Mouse (Mus musculus): Measurements from ENCODE around the gene Cacna2d1.

Cacna2d1 gene

DNA sequence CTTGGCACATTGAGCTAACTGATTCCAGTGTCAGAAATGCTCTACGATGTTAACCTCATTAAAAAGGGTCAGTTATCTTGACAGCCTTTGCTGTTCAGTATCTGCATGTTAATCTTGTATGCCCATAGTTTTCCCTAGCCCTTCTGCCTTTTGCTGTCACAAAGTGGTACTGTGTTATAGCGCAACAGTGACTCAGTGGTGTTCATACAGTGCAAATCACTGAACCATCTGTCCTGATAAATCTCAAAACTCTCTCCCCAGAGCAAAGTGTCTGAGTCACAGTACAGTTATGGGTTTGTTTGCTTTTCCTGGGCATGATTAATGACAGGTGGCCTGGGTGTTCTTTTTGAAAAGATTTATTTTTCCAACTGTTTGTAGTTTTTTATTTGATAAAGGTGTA lies 122.3 kb downstream of the Cacna2d1 start:
- no peak for DNase-seq (ENCODE audit: low spot score in 2 of 2)

DNA sequence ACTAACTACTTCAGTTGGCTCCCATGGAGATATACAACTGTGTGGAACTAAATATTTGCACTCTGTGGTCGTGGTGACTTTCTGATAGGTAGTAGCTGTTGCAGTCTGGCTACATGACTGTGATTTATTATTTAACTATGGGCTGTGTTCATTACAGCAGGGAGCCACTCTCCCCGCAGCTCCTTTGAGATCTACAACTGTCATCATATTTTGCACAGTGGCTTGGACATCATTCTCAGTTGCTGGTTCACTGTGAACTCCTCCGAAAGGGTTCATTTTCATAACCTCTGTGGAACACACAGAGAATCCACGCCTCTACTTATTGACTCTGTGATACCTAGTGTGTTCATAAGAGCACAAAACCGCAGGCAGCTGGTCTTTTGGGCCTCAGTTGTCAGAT lies 128.3 kb downstream of the Cacna2d1 start:
- DNase-seq (ENCODE audit: low spot score in 2 of 2), result no peak

DNA sequence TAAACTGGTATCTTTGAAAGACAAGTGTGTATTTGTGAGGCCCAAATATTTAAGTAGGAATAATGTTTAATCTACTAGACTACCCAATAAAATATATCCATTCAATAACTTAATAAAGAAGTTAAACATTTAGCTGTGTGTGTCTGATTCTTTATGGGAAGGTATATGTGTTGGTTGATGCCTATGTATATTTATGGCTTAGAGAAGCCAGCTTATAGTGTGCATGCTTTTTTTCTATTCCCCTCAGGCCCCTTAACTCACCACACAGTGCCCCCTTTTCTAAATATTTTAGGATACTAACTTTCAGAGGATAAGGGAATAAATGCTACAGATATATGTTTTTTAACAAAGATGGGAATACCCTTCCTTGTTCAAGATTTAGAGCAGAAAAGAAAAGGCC lies 128.8 kb downstream of the Cacna2d1 start:
- DNase-seq (ENCODE audit: low spot score in 2 of 2), result no peak

DNA sequence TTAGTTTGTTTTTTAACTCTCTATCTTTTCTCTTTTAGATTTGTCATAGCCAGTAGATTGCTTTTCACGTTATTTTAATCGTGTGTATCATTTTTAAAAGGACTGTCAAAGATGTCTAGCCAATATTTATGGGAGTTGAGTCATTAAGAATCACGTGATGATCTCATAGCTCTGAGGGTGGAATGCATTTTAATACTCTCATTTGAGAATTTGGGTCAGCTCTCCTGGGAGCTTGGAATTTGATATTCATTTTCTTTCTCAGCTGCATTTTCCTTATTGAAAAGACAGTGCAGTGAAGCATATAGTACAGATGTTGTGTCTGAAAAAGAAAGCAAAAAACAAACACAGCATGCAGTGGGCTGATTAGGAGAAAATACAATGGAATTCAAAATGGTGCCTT lies 129.5 kb downstream of the Cacna2d1 start:
- DNase-seq (ENCODE audit: low spot score in 2 of 2), result no peak

DNA sequence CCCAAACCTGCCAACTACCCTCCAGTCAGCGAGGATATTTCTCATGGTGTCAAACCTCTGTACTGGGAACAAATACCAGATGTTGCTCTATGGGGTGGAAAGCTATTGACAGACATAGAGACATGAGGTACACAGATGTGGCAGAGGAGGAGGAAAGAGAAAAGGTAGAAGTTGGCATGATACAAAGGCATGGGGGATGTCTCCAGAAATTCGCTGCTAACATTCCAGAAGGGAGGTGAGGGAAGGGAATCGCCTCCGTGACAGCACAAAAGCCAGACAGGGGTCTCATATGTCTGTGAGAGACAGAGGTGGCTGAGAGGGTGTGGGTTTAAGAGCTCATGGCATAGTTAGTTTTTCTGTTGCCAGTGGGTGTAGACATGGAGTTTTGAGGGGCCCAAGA lies 131.3 kb downstream of the Cacna2d1 start:
- DNase-seq (ENCODE audit: low spot score in 2 of 2), result no peak

DNA sequence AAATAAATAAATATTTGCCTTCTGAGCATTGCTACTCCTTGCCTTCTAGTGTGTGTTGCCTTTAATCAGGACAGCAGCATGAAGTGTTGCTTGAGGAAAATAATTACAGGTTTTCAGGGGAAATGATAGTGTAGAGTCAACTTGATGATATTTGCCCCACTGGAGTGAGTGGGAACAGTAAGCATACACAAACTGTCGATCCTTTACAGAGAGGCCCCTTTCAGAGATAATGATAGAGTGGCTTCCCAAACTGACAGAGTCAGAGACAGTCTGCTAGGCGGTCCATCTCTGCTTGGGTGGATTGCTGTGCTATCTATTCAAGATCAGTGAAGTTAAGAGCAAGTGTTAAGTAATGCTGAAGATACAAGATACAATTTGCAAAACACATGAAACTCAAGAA lies 147.8 kb downstream of the Cacna2d1 start:
- no peak for DNase-seq (ENCODE audit: low spot score in 2 of 2)

DNA sequence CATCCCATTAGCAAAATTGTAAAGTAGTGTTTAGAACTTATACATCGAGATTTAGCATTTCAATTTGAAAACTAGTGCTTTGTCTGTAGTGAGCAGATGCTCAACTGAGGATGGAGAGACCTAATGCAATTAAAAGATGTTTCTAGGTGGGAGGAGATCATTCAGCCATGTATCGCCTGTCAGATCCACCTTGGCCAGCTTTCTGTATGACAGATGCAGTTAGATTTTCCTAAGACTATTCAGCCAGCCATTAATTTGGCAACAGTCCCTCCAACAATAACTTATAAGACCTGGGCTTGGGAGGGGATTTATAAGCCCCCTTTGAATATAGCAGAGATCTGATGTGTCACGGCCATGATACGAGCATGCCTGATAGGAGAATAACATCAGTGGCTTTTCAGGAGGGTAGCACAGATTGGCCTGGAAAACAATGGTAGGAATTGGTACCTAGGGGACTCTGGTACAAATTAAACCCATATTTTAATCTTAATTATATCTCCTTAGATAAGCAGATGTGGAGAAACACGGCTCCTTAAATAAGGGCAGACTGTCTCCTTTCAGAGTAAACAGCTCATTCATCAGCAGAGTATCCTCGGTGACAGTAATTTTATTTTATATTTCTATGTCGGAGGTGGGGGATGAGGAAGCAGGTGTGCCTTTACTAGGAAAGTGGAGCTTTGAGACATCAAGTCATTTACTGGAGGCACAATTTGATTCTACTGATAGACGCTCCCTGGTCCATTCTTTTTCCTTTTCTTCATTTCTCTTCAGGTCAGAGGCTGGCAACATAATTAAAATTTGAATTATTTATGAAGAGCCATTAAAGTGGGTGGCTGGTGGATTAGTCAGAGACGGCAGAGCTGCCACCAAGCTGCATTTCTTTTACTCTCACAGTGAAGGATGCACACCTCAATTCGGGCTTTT lies 152.8 kb downstream of the Cacna2d1 start:
- no peak for DNase-seq (ENCODE audit: low spot score in 2 of 2)

DNA sequence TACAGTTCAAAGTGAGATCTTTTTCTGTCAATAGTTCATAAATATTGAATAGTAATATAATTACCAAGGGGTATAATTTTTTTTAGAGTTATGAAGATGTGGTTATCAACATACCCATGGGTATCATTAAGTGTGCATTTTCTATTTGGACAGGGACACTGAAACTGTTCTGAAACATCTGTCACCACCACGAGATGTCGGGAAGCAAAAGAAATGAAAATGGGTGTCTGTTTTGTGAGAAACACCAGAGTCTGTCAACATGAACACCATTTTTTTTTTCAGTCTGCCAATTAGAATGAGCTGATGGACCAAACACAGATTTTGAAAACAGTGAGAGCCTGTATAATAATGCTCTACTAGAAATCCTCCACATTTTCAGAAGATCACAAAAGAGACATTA lies 153.5 kb downstream of the Cacna2d1 start:
- no peak for DNase-seq (ENCODE audit: low spot score in 2 of 2)

DNA sequence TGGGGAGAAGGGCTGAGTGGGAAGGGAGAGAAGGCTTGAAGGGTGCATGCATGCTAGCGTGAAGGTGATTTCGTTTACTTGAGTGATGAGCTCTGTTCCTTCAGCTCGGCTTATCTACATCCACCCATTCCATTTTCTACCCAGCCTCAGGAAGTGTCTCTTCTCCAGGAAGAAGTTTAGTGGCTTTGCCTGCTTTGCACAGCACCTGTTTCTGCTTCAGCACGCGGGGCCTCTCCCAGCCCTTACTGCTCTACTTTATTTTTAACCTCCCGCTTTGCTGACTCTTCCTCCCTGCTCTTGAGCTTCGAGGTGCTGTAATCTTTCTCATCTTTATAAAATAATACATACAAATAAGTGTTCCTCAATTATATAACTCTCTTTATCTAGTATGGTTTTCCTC lies 158.0 kb downstream of the Cacna2d1 start:
- no peak for DNase-seq (ENCODE audit: low spot score in 2 of 2)

DNA sequence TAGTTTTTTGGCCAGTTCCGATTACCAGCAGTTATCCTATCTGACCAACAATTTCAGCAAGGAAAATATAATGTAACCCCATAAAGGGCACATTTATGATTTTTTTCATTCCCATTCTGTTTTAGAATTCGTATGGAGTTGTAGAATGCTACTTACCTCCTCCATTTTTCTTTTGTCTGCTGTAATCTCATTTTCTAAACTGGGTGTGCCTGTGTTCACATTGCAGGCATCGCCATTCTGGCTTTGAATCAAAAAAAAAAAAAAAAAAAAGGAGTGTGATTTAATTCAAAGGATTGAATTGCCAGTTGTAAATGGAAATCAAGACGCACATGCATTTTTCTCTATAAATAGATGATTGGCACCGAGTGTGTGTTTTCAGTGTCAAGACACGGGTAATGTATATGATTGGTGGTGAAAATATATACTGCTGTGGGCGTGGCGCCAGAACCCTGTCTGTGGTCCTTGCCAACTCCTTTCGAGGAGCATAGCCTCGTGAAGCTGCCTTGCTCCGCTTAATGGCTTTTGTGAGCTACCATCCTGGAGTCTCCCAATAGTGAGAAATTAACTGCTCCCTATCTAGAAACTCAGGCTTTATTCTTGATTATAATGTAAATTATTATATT lies 158.7 kb downstream of the Cacna2d1 start:
- DNase-seq (ENCODE audit: low spot score in 2 of 2), result no peak

DNA sequence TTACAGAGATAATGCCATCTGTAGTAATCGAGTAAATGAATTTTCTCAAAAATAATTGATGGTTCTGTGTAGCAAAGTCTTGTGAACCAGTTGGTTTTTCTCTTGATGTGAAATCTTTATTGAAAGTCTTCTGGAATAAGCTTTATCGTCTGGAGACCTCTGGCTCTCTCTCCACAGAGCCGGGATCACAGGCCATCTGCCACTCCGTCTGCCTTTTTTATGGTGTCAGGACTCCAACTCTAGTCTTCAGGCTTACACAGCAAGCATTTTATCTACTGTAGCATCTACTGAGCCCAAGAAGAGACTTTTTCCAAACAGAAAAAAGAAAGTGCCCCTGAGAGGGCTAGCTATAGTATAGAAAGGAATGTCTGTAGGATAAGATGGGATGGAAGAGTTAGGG lies 160.9 kb downstream of the Cacna2d1 start:
- DNase-seq (ENCODE audit: low spot score in 2 of 2), result no peak

DNA sequence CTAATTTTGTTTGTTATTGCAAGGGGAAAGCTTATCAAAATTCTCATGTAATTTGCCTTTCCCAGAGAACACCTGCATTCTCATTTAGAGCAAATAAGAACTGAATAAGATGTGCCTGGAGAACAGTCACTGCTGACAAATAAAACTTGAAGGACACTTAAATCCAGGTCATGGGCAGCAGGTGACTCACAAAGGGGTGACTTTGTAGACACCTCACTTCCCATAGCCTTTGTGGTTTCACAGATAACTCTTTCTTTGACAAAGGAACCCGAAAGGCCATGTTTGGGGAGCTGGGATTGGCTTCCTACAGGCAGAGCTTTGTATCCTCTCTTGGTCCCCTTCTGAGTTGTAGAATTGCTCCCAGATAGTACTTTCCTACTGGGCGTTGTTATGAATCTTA lies 164.3 kb downstream of the Cacna2d1 start:
- no peak for DNase-seq (ENCODE audit: low spot score in 2 of 2)

DNA sequence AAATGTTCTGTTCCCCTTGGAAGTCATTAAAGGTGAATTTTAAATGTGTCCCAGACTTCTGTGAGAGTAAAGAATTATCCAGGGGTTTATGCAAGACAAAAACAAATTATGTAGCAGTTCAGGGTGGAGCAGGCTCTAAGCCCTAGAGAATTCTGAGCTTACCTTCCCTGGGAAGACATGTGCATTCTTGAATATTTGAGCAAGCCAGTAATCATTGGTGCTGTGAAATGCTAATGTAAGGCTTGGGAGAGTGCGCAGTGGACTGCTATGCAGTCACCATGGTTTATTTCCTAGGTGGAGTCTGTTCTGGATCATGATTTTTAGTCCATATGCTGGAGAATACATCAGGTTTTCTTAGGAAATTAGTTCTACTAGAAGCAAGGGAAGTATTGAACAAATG lies 167.3 kb downstream of the Cacna2d1 start:
- DNase-seq (ENCODE audit: low spot score in 2 of 2), result no peak

DNA sequence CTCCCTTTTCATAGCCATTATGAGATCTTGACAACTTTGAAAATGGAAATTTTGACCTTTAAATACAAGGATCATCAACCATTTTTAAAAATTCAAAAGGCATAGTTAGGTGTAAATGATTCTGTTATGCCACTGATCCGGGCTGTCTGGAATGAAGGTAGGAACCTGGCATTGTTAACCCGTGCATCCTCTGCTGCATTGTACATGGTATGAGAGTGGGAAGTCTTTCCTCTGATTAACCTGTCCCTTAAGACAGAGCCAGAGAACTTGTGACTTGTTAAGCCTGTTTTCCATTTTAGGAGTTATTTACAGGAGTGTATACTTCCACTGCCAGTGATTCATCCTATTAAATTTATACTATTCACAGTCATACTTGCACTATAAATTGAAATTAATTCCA lies 171.2 kb downstream of the Cacna2d1 start:
- DNase-seq (ENCODE audit: low spot score in 2 of 2), result no peak

DNA sequence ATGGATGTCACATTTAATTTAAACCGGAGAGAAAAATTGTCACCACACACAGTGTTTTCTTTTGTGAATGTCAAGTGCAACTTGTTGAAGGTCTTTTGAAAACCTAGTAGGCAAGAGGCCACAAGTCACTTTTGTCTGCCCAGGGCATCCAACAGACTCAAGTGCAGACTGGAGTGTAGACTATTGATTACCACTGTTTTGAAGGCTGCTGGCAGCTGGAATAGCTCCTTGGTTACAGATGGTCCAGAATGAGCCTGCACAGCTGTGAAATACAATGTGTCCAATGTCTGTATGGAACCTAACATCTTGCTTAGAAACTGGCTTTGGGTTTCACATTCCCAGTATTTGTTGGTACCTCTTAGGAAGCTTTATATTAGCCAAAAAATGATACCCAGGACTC lies 176.2 kb downstream of the Cacna2d1 start:
- DNase-seq (ENCODE audit: low spot score in 2 of 2), result no peak

DNA sequence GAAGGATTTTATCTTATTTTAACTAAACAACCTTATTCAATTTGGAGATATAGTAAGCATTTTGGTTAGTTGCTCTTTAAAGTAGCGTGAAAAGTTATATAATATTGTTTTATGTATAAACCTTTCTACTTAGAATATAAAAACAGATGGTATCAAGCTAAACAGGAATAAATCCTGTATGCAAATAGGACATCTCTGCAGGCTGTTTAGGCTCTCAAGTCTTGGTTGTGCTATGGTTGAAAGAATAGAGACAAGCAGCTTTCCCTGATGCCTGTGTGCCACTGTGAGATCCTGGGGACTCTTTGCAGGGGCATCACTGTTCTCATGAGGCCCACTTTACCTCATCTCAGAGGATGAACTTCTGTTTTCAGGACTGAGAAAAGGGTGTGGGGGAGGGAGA lies 179.4 kb downstream of the Cacna2d1 start:
- DNase-seq (ENCODE audit: low spot score in 2 of 2), result no peak

DNA sequence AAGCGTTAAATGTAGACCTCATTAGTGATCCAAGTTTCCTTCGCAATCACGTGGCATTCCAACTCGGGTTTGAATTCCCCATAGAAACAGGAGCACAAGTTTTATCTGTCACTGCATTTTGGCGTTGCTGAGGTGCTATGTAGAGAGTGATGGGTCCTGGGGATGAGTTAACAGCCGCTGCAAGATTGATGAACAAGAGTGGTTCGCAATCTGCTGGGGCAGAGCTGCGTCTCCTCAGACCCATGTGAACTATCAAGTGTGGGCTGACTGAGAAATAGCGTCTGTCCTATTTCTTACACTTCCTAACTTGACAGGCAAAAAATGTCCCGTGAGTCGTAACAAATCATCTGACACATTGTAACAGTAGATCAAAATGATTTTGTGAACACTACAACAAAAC lies 186.8 kb downstream of the Cacna2d1 start:
- DNase-seq (ENCODE audit: low spot score in 2 of 2), result no peak

DNA sequence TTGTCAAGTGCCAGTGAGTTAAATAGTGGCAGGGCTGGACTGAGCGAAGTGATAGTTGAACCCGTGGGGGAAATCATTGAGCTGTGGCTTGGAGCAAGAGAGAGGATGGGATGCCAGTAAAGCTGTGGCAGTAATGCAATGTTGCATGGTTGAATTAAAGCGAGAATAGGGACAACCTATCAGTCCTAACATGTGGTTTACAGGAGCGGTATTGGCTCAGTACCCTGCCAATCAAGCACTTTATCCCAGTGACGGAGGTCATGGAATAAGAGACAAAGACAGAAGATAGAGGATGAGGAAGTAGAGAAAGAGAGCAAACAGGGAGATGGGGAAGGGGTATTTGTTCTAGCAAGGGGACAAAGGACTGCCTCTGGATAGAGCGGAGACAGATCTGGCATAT lies 187.6 kb downstream of the Cacna2d1 start:
- no peak for DNase-seq (ENCODE audit: low spot score in 2 of 2)

DNA sequence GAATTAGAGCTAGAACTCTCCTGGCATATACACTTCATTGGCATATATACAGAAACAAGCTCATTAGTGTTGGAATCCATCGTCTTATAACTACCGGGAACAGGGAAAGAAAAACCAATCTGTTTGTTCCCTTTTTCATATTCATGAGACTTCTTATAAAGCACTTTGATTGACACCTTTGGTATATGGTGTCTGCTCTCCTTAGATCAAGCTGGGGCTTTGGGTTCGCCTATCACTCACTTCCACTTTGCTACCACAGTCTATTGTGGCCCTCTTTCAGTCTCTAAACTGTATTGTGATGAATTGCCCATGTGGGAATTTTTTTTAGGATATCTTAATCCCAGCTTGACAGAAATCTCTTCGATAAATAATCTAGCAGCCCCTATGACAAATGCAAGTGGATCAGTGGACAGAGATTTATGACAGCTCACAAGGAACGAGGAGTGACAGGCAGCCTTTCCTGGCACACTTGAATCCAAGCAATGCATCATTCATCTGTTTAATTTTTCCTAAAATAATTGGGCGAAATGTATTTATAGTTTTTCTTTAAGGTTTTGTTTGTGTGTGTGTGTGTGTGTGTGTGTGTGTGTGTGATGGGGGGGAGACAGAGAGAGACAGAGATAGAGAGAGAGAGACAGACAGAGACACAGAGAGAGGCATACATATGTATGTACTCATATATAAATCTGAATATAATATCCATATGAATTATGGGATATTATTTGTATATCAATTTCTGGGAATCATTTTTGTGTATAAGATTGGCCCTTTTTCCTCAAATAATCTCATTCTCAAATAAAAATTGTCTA lies 200.0 kb downstream of the Cacna2d1 start:
- no peak for DNase-seq (ENCODE audit: low spot score in 2 of 2)

DNA sequence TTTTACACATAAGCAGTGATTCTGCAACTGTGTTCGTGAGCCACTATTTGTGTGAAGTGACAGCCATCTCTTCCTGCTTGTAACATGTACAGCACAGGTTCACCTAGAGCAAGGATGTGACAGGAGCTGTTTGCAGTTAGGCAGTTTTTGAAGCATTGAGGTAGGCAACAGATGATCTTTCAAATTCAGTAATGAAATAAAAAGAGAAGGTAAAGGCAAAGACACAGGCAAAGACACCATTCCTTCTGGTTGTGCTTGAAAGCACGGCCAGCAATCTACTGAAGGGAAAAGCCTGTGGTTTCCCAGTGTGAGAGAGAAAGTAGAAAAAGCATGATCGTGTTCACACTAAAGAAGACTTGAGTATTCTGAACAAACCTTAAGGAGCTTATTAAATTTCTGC lies 201.5 kb downstream of the Cacna2d1 start:
- DNase-seq (ENCODE audit: low spot score in 2 of 2), result no peak

DNA sequence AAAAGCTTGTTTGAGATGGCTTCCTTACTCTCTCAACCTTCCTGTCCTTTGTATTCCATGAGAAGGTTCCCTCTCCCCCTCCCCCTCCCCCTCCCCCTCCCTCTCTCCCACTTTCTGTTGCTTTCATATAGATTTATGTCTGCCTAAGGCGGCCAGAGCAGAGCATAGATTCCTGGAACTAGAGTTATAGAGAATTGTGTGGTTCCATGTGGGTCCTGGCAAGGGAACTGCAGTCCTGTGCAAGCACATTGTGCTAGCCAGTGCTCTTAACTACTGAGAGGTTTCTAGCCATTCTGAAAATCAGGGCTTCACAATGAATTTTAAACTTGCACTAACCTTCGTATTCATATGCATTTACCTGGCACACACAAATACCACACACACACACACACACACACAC lies 202.3 kb downstream of the Cacna2d1 start:
- DNase-seq (ENCODE audit: low spot score in 2 of 2), result no peak

DNA sequence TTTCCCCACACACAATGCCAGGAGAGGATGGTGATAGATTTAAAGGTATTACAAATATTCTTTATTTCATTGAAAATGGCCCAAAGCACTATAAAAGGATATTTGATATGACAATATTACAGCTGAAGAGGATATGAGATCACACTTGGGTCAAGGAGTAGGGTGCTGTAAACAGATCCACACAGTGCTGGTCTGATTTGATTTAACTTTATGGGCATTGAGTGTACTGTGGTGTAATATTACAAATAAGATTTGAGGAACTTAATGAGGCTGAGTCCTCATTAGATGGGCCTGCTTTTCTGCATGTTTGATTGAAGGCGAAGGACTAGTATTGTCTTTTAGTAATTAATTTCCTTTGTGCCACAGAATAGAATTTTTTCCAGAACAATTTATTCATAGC lies 212.1 kb downstream of the Cacna2d1 start:
- DNase-seq (ENCODE audit: low spot score in 2 of 2), result no peak

Measured in spleen, postnatal 4 days (tissue).